Mouse (Mus musculus) fat pad, adult 2 months (tissue): ENCODE measurements around the gene Nck1.

ENCODE experiments used
- DNase-seq: peaks from one replicate; pipeline ENCODE4 v3.0.0-alpha.2; 2011; ENCODE audit warnings: low read depth, low spot score; ENCODE audit errors: extremely low read depth

The Nck1 gene

GRCm38 (mm10) chr9:100470936-100471604 is 74.9 kb downstream of the Nck1 start:
- peak; percentile 70 for DNase-seq

- no peak for DNase-seq
Measured at GRCm38 (mm10) chr9:100470228-100470627, 75.7 kb downstream of the Nck1 start.

- no peak for DNase-seq
Measured at GRCm38 (mm10) chr9:100469681-100470080, 76.3 kb downstream of the Nck1 start.

- DNase-seq: no peak
Measured at GRCm38 (mm10) chr9:100468151-100468550, 77.8 kb downstream of the Nck1 start.

- DNase-seq: peak; percentile 80
Measured at GRCm38 (mm10) chr9:100467653-100468052, 78.3 kb downstream of the Nck1 start.

GRCm38 (mm10) chr9:100466743-100467142 is 79.2 kb downstream of the Nck1 start:
- DNase-seq: peak; percentile 89

GRCm38 (mm10) chr9:100465988-100466387 is 79.9 kb downstream of the Nck1 start:
- DNase-seq: no peak

GRCm38 (mm10) chr9:100465380-100465779 is 80.6 kb downstream of the Nck1 start:
- DNase-seq: no peak

- no peak for DNase-seq
Measured at GRCm38 (mm10) chr9:100463771-100464170, 82.2 kb downstream of the Nck1 start.

GRCm38 (mm10) chr9:100462098-100462497 is 83.8 kb downstream of the Nck1 start:
- DNase-seq: no peak

GRCm38 (mm10) chr9:100461671-100462070 is 84.3 kb downstream of the Nck1 start:
- no peak for DNase-seq

- no peak for DNase-seq
Measured at GRCm38 (mm10) chr9:100460203-100460602, 85.7 kb downstream of the Nck1 start.

- no peak for DNase-seq
Measured at GRCm38 (mm10) chr9:100457971-100458681, 87.8 kb downstream of the Nck1 start.

- DNase-seq: no peak
Measured at GRCm38 (mm10) chr9:100454664-100454993, 91.3 kb downstream of the Nck1 start.

- no peak for DNase-seq
Measured at GRCm38 (mm10) chr9:100453944-100454663, 91.8 kb downstream of the Nck1 start.

GRCm38 (mm10) chr9:100452432-100452831 is 93.5 kb downstream of the Nck1 start:
- DNase-seq: no peak

GRCm38 (mm10) chr9:100446059-100446686 is 99.8 kb downstream of the Nck1 start:
- no peak for DNase-seq
